In genomic region chr5:122613908-122614732, GRCm38 (mm10) we compare ENCODE assay signal across 8 mouse cellular contexts. TPM values are rescaled to one million over a fixed set of nuclear protein-coding genes. Genes with fewer than 3 reads are reported as not detected.
DNase-seq lines count a peak whose midpoint lies in the region; TF ChIP-seq lines count a peak whose summit lies in the region.

TSS of gene Ift81 (minus strand) at chr5:122614518.

- no peaks in the 10 kb centered on the region for H3K36me3 ChIP-seq in megakaryocyte, embryonic 14.5 days (replicated peaks; ENCODE audit: low read length)

- no peak; the same call in 1 of the 2 replicates for TF ChIP-seq CTCF in gastrocnemius, adult 2 months (IDR thresholded peaks at IDR 0.05)

- peak; percentile 83 for DNase-seq in WW6 (ENCODE audit: low read depth, low spot score)
- peak; percentile 93 to 97 for DNase-seq in cerebellum, postnatal 4 days (ENCODE audit: low spot score in 2 of 2)
- peak; percentile 96 for DNase-seq in gastrocnemius, adult 2 months
- DNase-seq in hindlimb bud, embryonic 11.5 days (ENCODE audit: extremely low spot score, low read depth, low spot score), result peak; percentile 68
- DNase-seq in left cerebral cortex, adult 8-10 months (ENCODE audit: low spot score in 2 of 2), result peak; percentile 86 to 92
- DNase-seq in right cerebral cortex, postnatal 10 days (ENCODE audit: low spot score in 2 of 2), result peak; percentile 97 to 99
- peak; percentile 95 for DNase-seq in urinary bladder, postnatal 25 days (ENCODE audit: low spot score)

- H3K4me1 ChIP-seq in megakaryocyte, embryonic 14.5 days, result peaks cover 12% of the 10 kb centered on the region

- H3K4me3 ChIP-seq in gastrocnemius, adult 2 months, result peak within 1 kb of the TSS; percentile 97
- peak within 1 kb of the TSS; percentile 91 for H3K4me3 ChIP-seq in megakaryocyte, embryonic 14.5 days (replicated peaks)

- H3K27ac ChIP-seq in gastrocnemius, adult 2 months, result peak within 1 kb of the TSS; percentile 84

- H3K27me3 ChIP-seq in megakaryocyte, embryonic 14.5 days (replicated peaks), result peaks cover 74% of the 10 kb centered on the region

- intact Hi-C loops in gastrocnemius, adult 2 months (cut with DNase I), result loop anchor here (5.0 kb wide), 2 partner anchors 67 to 112 kb away; partner anchors contain the start of gene Atp2a2

- peaks cover 11% of the 10 kb centered on the region for H3K9me3 ChIP-seq in megakaryocyte, embryonic 14.5 days

RNA-seq across cellular contexts. Expression of gene Ift81, which starts in this region (rescaled TPM):
- 1 to 10 TPM; 4.6 to 8.5 TPM for total RNA-seq in gastrocnemius, adult 2 months (2021)
- 10 to 100 TPM; 52.6 to 67.4 (median 57.2) TPM for total RNA-seq in left cerebral cortex, adult 8-10 months (2022)
- polyA plus RNA-seq in megakaryocyte, embryonic 14.5 days (2012; ENCODE audit: insufficient read depth, low replicate concordance), result not detected in 2 replicates

Comparison
In these comparisons a context has a peak if more than half of its experiments do, and no peak if none do; other contexts are left out.
1. Peak in every context shown above with its lines: DNase-seq, H3K4me3 ChIP-seq and H3K27ac ChIP-seq.
2. RNA of gene Ift81 (total RNA-seq): 52.6 to 67.4 TPM in left cerebral cortex, adult 8-10 months; 4.6 to 8.5 TPM in gastrocnemius, adult 2 months; every median in the first group is over 4 times any median in the second.